Comparison of ENCODE assay signal across 10 mouse cellular contexts in the genomic region with DNA sequence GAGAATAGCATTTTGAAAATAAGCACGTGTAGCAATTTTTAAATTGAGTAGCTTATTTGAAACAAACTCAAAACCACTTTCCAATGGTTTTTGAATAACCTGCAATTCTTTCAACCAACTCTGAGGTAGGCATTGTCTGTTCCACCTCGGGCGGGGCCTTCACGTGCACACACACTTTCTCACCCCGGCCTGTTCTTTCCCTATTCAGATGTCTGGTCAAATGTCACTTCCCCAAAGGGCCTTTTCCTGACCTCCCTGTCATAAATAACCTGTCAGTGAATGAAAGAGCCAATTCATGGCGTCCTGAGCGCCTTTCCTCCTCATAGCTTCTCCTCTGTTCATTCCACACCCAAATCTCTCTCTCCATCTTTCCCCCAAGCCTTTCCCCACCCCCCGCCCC. TPM values are rescaled to one million over a fixed set of nuclear protein-coding genes. Genes with fewer than 3 reads are reported as not detected.
DNase-seq lines count a peak whose midpoint lies in the region; ATAC-seq and TF ChIP-seq lines count a peak whose summit lies in the region.
"Had no signal": no experiment of that assay in that cellular context is flagged by ENCODE, and none has a peak within 500 bp of the region (broad histone marks: within the 10 kb centered on the region; RNA-seq: fewer than 3 reads in every experiment).

No protein-coding gene starts in this region.

- no peak for TF ChIP-seq CTCF in gastrocnemius, adult 2 months (IDR thresholded peaks at IDR 0.05)
- no peak for TF ChIP-seq CTCF in liver, postnatal 0 days (IDR thresholded peaks at IDR 0.05; ENCODE audit: low read depth)

- TF ChIP-seq EP300 in liver, postnatal 0 days (IDR thresholded peaks at IDR 0.05; ENCODE audit: low read depth): no peak

- no peaks in the 10 kb centered on the region for H3K36me3 ChIP-seq in embryonic facial prominence, embryonic 14.5 days (ENCODE audit: control insufficient read depth, insufficient read depth, low read length)
- H3K36me3 ChIP-seq in liver, postnatal 0 days (replicated peaks; ENCODE audit: insufficient read depth, low read length): no peaks in the 10 kb centered on the region
- H3K36me3 ChIP-seq in forebrain, embryonic 13.5 days (ENCODE audit: poor library complexity, severe bottlenecking): no peaks in the 10 kb centered on the region

- H3K4me3 ChIP-seq in gastrocnemius, adult 2 months: no peak overlapping the region
- H3K4me3 ChIP-seq in embryonic facial prominence, embryonic 14.5 days (ENCODE audit: low read depth, low read length): no peak overlapping the region
- H3K4me3 ChIP-seq in liver, postnatal 0 days (ENCODE audit: low read depth, low read length): no peak overlapping the region
- H3K4me3 ChIP-seq in forebrain, embryonic 13.5 days: no peak overlapping the region

- H3K9ac ChIP-seq in embryonic facial prominence, embryonic 14.5 days (ENCODE audit: low read depth, low read length): no peak overlapping the region
- no peak overlapping the region for H3K9ac ChIP-seq in liver, postnatal 0 days (replicated peaks)
- H3K9ac ChIP-seq in forebrain, embryonic 13.5 days: no peak overlapping the region

- intact Hi-C loops in gastrocnemius, adult 2 months (cut with DNase I): no loop called here
- intact Hi-C loops in gastrocnemius, postnatal 36 days (cut with DNase I): no loop called here

- DNase-seq in gastrocnemius, adult 2 months: no peak
- no peak for DNase-seq in gastrocnemius, postnatal 36 days
- DNase-seq in kidney, postnatal 10 days: peak; percentile 13
- no peak for DNase-seq in kidney, adult 11 months
- DNase-seq in embryonic facial prominence, embryonic 14.5 days (ENCODE audit: low spot score): no peak
- no peak for DNase-seq in liver, postnatal 0 days
- DNase-seq in gastrocnemius, adult 18-20 months (ENCODE audit: low spot score): no peak
- DNase-seq: layer of hippocampus, postnatal 36 days; right cerebral cortex, postnatal 14 days had no signal

- peaks cover 72% of the 10 kb centered on the region for H3K4me1 ChIP-seq in embryonic facial prominence, embryonic 14.5 days (ENCODE audit: control insufficient read depth, insufficient read depth, low read length)
- peaks cover 41% of the 10 kb centered on the region for H3K4me1 ChIP-seq in liver, postnatal 0 days (ENCODE audit: insufficient read depth)
- H3K4me1 ChIP-seq in forebrain, embryonic 13.5 days: peaks cover 33% of the 10 kb centered on the region

- H3K27ac ChIP-seq in gastrocnemius, adult 2 months: peak overlapping the region; percentile 61; the same call in 1 of the 2 replicates
- H3K27ac ChIP-seq in embryonic facial prominence, embryonic 14.5 days (replicated peaks; ENCODE audit: low read depth, low read length): peak overlapping the region; percentile 80
- H3K27ac ChIP-seq in liver, postnatal 0 days (ENCODE audit: low read depth): peak overlapping the region; percentile 86; the same call in 1 of the 2 replicates
- no peak overlapping the region for H3K27ac ChIP-seq in forebrain, embryonic 13.5 days

- 24% methylated on average over 8 of the region's 8 CpGs for WGBS in embryonic facial prominence, embryonic 14.5 days
- WGBS in liver, postnatal 0 days (ENCODE audit: insufficient replicate concordance): 46% methylated on average over 8 of the region's 8 CpGs
- WGBS in forebrain, embryonic 13.5 days: 52% methylated on average over 8 of the region's 8 CpGs

- no peaks in the 10 kb centered on the region for H3K9me3 ChIP-seq in embryonic facial prominence, embryonic 14.5 days (ENCODE audit: control insufficient read depth, low read length)
- no peaks in the 10 kb centered on the region for H3K9me3 ChIP-seq in liver, postnatal 0 days (ENCODE audit: low read length)
- H3K9me3 ChIP-seq in forebrain, embryonic 13.5 days (replicated peaks): no peaks in the 10 kb centered on the region

- 0 out of 2 replicates have a peak overlapping the region, but pooled peaks have one; percentile 10 for H3K4me2 ChIP-seq in embryonic facial prominence, embryonic 14.5 days (ENCODE audit: low read depth, low read length)
- H3K4me2 ChIP-seq in liver, postnatal 0 days (ENCODE audit: low read depth, low read length): no peak overlapping the region
- H3K4me2 ChIP-seq in forebrain, embryonic 13.5 days: no peak overlapping the region

- no peak for ATAC-seq in embryonic facial prominence, embryonic 14.5 days (ENCODE audit: low read depth)
- ATAC-seq in liver, postnatal 0 days: no peak
- ATAC-seq in forebrain, embryonic 13.5 days: no peak

- H3K27me3 ChIP-seq in embryonic facial prominence, embryonic 14.5 days (replicated peaks; ENCODE audit: control insufficient read depth, insufficient read depth, low read length): no peaks in the 10 kb centered on the region
- H3K27me3 ChIP-seq in liver, postnatal 0 days (ENCODE audit: insufficient read depth, low read length): 0 out of 2 replicates have a peak, but pooled peaks cover 3% of the 10 kb centered on the region
- H3K27me3 ChIP-seq in forebrain, embryonic 13.5 days: peaks cover 6% of the 10 kb centered on the region

RNA-seq across cellular contexts. Expression of a gene that starts 24.3 kb away (rescaled TPM):
- under 1 TPM in 1 of 2 experiments, not detected in 1; 0.22 TPM for total RNA-seq in gastrocnemius, adult 2 months (2021)
- total RNA-seq in gastrocnemius, postnatal 36 days (2021): under 1 TPM; 0.30 to 0.36 TPM
- 45.5 and 55.6 TPM in 2 replicates for polyA plus RNA-seq in embryonic facial prominence, embryonic 14.5 days (2014; fragmentation: Nextera tagmentation; extraction: Ambion mirVana)
- 26.1 and 31.2 TPM in 2 replicates for polyA plus RNA-seq in liver, postnatal 0 days (2015; fragmentation: Nextera tagmentation; extraction: Ambion mirVana)
- 51.5 and 55.5 TPM in 2 replicates for polyA plus RNA-seq in forebrain, embryonic 13.5 days (2015; fragmentation: Nextera tagmentation; extraction: Ambion mirVana)
- under 1 TPM; 0.14 to 0.18 TPM for total RNA-seq in gastrocnemius, adult 18-20 months (2021)
